Mouse (Mus musculus) neural tube, embryonic 11.5 days (tissue): ENCODE data around the gene Arhgap28. TPM values are rescaled to one million over a fixed set of nuclear protein-coding genes. Genes with fewer than 3 reads are reported as not detected.

Source experiments
- ATAC-seq: fragments of 200-750 bp; cut with Nextera tagmentation; 2 replicates; pipeline ENCODE4 v1.8.0; 2017; ENCODE audit warnings: moderate number of reproducible peaks, mild to moderate bottlenecking, moderate TSS enrichment, moderate library complexity; ENCODE audit not compliant: insufficient read depth, low FRiP score, low TSS enrichment
- DNase-seq: peaks from one replicate; pipeline ENCODE4 v3.0.0-alpha.2; 2015; ENCODE audit warnings: low spot score
- H3K27ac ChIP-seq: fragments of 300-500 bp; sonication (generic); 2 replicates; pipeline ENCODE4 v1.5.1; 2014; ENCODE audit warnings: low read depth, mild to moderate bottlenecking, low read length
- H3K27me3 ChIP-seq: fragments of 300-500 bp; sonication (generic); 2 replicates; pipeline ENCODE4 v1.6.1; 2014; ENCODE audit warnings: mild to moderate bottlenecking, low read length, mixed read lengths; ENCODE audit not compliant: control insufficient read depth, insufficient read depth
- H3K36me3 ChIP-seq: fragments of 300-500 bp; sonication (generic); 2 replicates; pipeline ENCODE4 v1.6.1; 2014; ENCODE audit warnings: mild to moderate bottlenecking, low read length, moderate library complexity, mixed read lengths; ENCODE audit not compliant: control insufficient read depth, insufficient read depth
- H3K4me1 ChIP-seq: fragments of 300-500 bp; sonication (generic); 2 replicates; pipeline ENCODE4 v1.6.1; 2014; ENCODE audit warnings: low read length, mixed read lengths; ENCODE audit not compliant: control insufficient read depth, insufficient read depth
- H3K4me2 ChIP-seq: fragments of 300-500 bp; sonication (generic); 2 replicates; pipeline ENCODE4 v1.6.1; 2014; ENCODE audit warnings: low read depth, mild to moderate bottlenecking, moderate library complexity
- H3K4me3 ChIP-seq: fragments of 300-500 bp; sonication (generic); 2 replicates; pipeline ENCODE4 v1.5.1; 2014; ENCODE audit warnings: low read depth, low read length
- H3K9ac ChIP-seq: fragments of 300-500 bp; sonication (generic); 2 replicates; pipeline ENCODE4 v1.6.1; 2014; ENCODE audit warnings: mild to moderate bottlenecking, low read length
- H3K9me3 ChIP-seq: fragments of 300-500 bp; sonication (generic); 2 replicates; pipeline ENCODE4 v1.6.1; 2016; ENCODE audit warnings: low read length; ENCODE audit not compliant: control insufficient read depth
- WGBS: fragments of 180-500 bp; shearing (Covaris S2); extraction: QIAGEN DNeasy Blood & Tissue Kit; methylation state at CpG from one replicate; pipeline ENCODE4 v1.1.7; 2014; 5-methylcytosine and 5-hydroxymethylcytosine counted together
- polyA plus RNA-seq: library from polyadenylated mRNA; unstranded; fragments of >200 nt; fragmentation: Nextera tagmentation; extraction: Ambion mirVana; gene quantifications from 2 replicates; pipeline ENCODE4 v1.2.1, GENCODE M21; 2014

Arhgap28 gene
- polyA plus RNA-seq, 1 experiment from 2014 or later = 47.9 TPM

DNA sequence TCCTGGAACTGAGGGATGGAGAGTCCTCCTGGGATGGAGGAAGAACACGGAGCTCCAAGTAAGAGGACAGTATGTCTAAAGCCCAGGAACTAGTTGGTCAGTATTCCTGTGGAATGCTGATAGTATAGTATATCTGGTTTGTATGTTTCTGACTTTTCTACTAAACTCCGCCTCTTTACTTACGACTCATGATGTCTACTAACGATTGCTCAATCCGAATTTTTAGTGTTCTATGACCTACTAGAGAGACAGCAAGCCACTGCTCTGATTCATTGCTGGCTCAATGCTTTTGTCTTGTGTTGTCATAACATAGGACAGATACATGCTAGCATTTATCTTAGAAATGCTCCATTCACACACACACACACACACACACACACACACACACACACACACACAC is 24.7 kb downstream of the Arhgap28 start:
- Histone ChIP-seq H3K27me3 (no peaks in the 10 kb centered on the region), H3K9me3 (no peaks in the 10 kb centered on the region), H3K4me3 (no peak overlapping the region), H3K36me3 (no peaks in the 10 kb centered on the region), H3K4me1 (peaks cover 2% of the 10 kb centered on the region; the same call in 1 of the 2 replicates), H3K9ac (no peak overlapping the region), H3K4me2 (no peak overlapping the region), H3K27ac (no peak overlapping the region)
- DNase-seq (no peak), ATAC-seq (no peak)
- 93% methylated on average over 5 of the region's 5 CpGs for WGBS

DNA sequence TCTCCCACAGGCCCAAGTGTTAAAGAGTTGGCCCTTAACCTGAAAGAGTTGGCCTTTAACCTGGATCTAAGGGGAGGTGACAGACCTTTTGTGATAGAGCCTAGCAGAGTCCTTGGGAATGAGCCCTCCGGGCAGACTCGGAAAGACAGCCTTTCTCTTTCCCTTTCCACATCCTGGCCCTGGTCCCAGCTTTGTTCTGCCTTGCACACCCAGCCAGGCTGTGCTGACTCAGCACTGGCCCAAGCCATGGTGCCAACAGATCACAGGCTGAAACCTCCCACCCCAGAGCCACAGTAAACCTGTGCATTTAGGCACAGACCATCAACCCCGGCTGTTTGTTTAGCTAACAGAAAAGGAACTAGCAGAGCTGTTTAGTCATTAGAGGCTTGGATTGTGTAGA is 25.1 kb downstream of the Arhgap28 start:
- DNase-seq (no peak), ATAC-seq (no peak; the same call in 1 of the 2 replicates)
- Histone ChIP-seq H3K9me3 (no peaks in the 10 kb centered on the region), H3K27ac (no peak overlapping the region), H3K4me2 (no peak overlapping the region), H3K4me3 (no peak overlapping the region), H3K4me1 (peaks cover 2% of the 10 kb centered on the region; the same call in 1 of the 2 replicates), H3K9ac (no peak overlapping the region), H3K27me3 (no peaks in the 10 kb centered on the region), H3K36me3 (no peaks in the 10 kb centered on the region)
- WGBS = 65% methylated on average over 3 of the region's 3 CpGs

DNA sequence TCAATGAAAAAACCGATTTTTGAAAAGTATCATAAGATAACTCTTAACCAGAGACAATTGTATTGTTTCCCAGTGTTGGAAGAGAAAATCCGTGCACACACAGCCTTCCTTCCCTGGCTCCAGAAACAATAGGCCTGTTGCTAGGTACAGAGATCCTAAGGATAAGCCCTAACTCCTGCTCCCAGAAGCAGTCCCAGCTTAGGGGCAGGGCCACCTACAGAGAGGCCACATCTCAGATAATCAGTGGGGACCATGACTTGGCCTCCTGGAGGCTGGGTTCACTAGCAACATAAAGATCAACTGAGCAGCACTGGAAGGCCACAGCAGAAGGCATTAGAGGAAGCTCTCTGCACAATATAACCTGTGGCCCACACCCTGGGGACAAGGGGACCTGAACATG is 27.5 kb downstream of the Arhgap28 start:
- H3K4me2 ChIP-seq = no peak overlapping the region
- H3K4me3 ChIP-seq = no peak overlapping the region
- no peaks in the 10 kb centered on the region for H3K27me3 ChIP-seq
- DNase-seq = no peak
- H3K4me1 ChIP-seq = peaks cover 2% of the 10 kb centered on the region; the same call in 1 of the 2 replicates
- WGBS = 43% methylated on average over 2 of the region's 2 CpGs
- no peak for ATAC-seq
- no peaks in the 10 kb centered on the region for H3K9me3 ChIP-seq
- no peaks in the 10 kb centered on the region for H3K36me3 ChIP-seq
- H3K9ac ChIP-seq = no peak overlapping the region
- H3K27ac ChIP-seq = no peak overlapping the region

DNA sequence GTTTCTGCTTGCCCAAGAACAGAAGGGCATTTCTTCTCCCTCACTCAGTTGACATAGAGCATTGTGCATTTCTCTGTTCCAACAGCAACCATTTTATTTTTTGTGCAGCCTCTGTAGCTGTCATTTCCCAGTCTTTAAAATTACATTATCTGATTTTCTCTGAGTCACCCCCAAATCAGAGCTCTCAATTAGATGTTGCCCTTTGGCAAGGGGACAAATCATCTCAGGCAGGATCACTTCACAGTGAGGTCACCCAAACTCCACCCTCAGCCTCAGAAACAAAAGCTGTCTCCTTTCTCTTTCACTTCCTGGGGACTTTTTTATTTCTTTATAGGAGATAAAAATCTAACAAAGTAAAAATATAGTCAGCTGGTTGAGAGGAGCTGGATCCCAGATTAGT is 27.9 kb downstream of the Arhgap28 start:
- DNase-seq (no peak), ATAC-seq (no peak)
- Histone ChIP-seq H3K4me1 (peaks cover 2% of the 10 kb centered on the region; the same call in 1 of the 2 replicates), H3K4me3 (no peak overlapping the region), H3K4me2 (no peak overlapping the region), H3K27ac (no peak overlapping the region), H3K36me3 (no peaks in the 10 kb centered on the region), H3K27me3 (no peaks in the 10 kb centered on the region), H3K9me3 (no peaks in the 10 kb centered on the region), H3K9ac (no peak overlapping the region)

DNA sequence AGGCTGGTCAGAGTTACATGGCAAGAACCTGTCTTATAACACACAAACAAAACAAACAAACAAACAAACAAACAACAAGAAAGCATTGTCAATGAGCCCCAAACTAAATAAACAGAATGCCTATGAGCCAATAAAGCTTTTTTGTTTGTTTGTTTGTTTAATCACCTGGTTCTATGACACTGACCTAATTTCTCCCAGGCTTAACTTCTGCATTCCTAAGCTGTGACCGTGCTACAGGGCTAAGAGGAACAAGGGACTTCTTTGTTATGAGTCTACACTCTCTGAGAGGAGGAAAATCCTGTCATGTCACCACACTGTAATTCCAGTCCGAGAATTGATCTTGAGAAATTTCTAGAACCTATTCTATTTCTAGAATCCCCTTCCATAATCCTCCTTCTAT is 29.2 kb downstream of the Arhgap28 start:
- no peaks in the 10 kb centered on the region for H3K9me3 ChIP-seq
- no peaks in the 10 kb centered on the region for H3K36me3 ChIP-seq
- no peaks in the 10 kb centered on the region for H3K27me3 ChIP-seq
- no peak overlapping the region for H3K4me2 ChIP-seq
- H3K9ac ChIP-seq = no peak overlapping the region
- no peak for ATAC-seq
- WGBS = 65% methylated on average over 2 of the region's 2 CpGs
- peaks cover 2% of the 10 kb centered on the region; the same call in 1 of the 2 replicates for H3K4me1 ChIP-seq
- no peak overlapping the region for H3K27ac ChIP-seq
- no peak overlapping the region for H3K4me3 ChIP-seq
- DNase-seq = no peak

DNA sequence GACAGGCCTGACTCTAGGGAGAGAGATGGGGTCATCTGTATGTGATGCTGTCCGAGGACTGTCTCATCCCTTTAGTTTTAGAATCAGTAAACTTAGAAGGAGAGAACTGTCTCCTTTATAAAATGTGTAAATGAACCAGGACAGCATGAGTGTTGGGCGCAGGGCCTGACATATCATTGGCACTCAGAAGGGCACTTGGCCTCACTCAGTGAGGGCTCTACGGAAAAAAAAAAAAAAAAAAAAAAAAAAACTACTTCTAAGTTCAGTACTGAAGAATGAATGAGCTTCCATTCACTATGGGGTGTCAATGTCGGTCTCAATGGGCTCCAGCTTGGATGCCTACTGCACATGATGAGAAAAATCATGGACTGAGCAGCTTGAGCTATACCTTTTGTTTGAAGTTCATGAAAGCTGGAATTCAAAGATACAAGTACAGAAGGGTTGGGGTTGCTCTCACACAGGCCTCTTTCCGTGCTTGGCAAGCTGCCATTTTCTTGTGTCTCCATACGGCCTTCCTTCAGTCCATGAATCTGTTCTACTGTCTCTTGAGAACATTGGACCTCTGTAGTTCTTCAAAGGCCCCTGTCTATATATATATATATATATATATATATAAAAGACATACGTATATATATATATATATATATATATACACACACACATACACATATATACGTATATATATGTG is 36.9 kb downstream of the Arhgap28 start:
- no peaks in the 10 kb centered on the region for H3K4me1 ChIP-seq
- no peaks in the 10 kb centered on the region for H3K36me3 ChIP-seq
- H3K4me3 ChIP-seq = no peak overlapping the region
- H3K9ac ChIP-seq = no peak overlapping the region
- H3K27ac ChIP-seq = no peak overlapping the region
- no peak for DNase-seq
- no peak for ATAC-seq
- H3K4me2 ChIP-seq = no peak overlapping the region
- no peaks in the 10 kb centered on the region for H3K9me3 ChIP-seq
- WGBS = 86% methylated on average over 8 of the region's 8 CpGs
- no peaks in the 10 kb centered on the region for H3K27me3 ChIP-seq

DNA sequence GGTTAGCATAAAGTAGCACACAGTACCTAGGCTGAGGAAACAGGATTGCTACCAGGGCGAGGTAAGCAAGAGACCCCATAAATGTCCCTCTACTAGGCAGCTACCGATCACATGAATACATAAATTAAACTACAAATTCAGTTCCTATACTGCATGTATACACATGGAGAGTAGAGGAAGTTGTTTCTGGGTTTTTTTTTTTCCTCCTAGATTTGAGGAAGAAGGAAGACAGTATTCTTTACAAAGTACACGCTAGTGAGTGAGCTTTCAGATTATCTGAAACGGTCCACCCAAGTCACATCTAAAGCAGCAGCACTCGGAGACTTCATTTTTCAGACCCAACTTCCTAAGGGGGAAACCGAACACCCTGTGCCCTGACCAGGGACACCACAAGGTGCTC is 41.1 kb downstream of the Arhgap28 start:
- ATAC-seq = no peak

DNA sequence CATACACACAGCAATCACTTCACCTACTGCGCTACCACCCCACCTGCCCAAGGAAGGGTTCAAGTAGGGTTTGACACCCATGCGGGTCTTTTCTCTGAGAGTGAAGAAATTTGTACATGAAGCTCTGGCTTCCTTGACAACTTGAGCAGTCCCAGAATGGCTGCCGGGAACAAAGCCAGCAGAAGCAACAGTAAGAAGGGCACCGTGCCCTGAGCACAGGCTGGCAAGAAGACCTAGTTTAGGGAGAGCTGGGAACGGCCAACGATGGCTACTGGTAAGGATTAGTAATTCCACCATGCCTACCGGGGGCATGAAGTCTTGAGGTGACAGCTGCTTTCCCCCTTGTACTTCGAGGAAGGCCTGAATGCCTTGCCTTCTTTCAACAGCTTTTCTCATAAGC is 41.9 kb downstream of the Arhgap28 start:
- Histone ChIP-seq H3K9me3 (no peaks in the 10 kb centered on the region), H3K9ac (no peak overlapping the region), H3K4me2 (no peak overlapping the region), H3K27ac (no peak overlapping the region), H3K4me1 (no peaks in the 10 kb centered on the region), H3K27me3 (no peaks in the 10 kb centered on the region), H3K4me3 (no peak overlapping the region), H3K36me3 (no peaks in the 10 kb centered on the region)
- no peak for ATAC-seq
- WGBS = 88% methylated on average over 8 of the region's 8 CpGs
- DNase-seq = no peak

More for the DNA sequence above, 41.1 kb downstream of the Arhgap28 start:
- no peak for DNase-seq
- no peak overlapping the region for H3K4me3 ChIP-seq
- no peaks in the 10 kb centered on the region for H3K4me1 ChIP-seq
- H3K27me3 ChIP-seq = no peaks in the 10 kb centered on the region
- 97% methylated on average over 6 of the region's 6 CpGs for WGBS
- H3K9me3 ChIP-seq = no peaks in the 10 kb centered on the region
- H3K9ac ChIP-seq = no peak overlapping the region
- no peak overlapping the region for H3K4me2 ChIP-seq
- no peaks in the 10 kb centered on the region for H3K36me3 ChIP-seq
- H3K27ac ChIP-seq = no peak overlapping the region

DNA sequence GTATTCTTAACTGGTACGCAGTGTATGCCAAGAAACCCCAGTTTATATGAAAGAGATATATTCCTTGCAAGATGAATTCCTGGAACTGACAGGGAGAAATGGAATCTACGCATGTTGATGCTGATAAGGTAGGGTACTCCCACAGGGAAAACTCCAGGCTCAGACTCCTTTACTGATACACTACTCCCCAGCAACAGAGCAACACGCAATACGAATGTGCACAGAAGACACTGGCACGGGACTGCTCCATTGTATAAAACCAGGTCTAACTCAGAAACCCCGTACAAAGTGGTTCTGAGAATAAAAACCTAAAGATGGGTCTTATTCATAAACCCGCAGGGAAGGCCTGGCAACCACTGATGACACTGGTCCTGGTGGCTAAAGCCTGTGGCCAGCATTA is 45.0 kb downstream of the Arhgap28 start:
- H3K9ac ChIP-seq = no peak overlapping the region
- no peaks in the 10 kb centered on the region for H3K36me3 ChIP-seq
- H3K27me3 ChIP-seq = no peaks in the 10 kb centered on the region
- H3K4me3 ChIP-seq = no peak overlapping the region
- no peaks in the 10 kb centered on the region for H3K9me3 ChIP-seq
- ATAC-seq = no peak
- 94% methylated on average over 7 of the region's 7 CpGs for WGBS
- peaks cover 4% of the 10 kb centered on the region; the same call in 1 of the 2 replicates for H3K4me1 ChIP-seq
- no peak overlapping the region for H3K27ac ChIP-seq
- no peak for DNase-seq
- no peak overlapping the region for H3K4me2 ChIP-seq
